Mouse (Mus musculus) lung, postnatal 25 days (tissue): ENCODE measurements around the gene Slc16a1.

ENCODE experiments used
- DNase-seq: peaks from one replicate; pipeline ENCODE4 v3.0.0; 2022; ENCODE audit warnings: low spot score

The Slc16a1 gene

DNA sequence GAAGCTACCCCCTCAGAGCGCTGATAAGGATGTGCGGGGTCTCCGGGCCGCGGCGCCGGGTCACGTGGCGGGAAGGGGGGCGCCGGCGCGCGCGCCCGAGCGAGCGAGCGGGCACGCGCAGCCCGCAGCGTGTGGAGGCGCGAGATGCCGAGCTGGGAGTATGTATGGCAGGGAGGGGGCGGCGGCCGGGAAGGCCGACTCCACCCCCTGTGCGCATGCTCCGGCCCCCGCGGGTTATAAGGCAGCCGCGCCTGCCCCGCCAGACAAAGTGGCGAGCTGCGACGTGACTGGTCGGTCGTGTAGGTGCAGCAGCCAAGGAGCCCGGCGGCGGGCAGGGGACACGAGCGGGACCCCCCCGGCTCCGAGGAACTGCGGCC, at the start of gene Slc16a1:
Gene Slc16a1 (plus strand): TSS at position 266 of the 377 bp plus-strand sequence.
- DNase-seq, result peak; percentile 88

DNA sequence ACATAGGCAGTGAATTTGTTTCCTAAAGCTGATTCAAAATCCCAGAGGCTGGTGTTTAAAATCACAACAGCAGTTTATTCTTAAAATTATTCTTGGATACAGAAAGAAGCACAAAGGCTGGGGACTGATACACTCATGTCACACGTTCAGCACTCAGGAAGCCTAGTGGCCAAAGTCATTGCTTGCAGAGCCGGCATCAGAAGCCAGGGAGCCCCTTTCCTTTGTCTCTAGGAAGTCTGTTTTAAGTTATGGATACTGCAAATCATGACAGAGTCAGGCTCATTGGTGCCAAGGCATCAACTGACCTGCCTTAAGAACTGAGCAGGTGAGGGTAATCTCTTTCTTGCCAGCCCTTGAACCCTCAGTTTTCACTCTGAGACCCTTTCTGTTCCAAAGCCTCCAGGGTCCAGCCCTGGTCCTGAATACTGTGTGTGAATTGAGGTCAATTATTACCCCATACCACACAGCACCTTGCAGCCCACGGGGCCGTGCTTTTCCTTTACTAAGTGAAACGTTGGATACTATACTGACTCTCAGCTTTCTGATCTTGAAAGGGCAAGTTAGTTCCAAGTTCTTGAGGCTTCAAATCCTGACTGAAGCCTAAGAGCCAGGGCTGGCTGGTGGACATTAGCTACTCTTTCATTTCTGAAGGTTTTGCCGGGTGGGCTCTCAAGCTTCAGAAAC, 41.9 kb upstream of the Slc16a1 start:
- no peak for DNase-seq

DNA sequence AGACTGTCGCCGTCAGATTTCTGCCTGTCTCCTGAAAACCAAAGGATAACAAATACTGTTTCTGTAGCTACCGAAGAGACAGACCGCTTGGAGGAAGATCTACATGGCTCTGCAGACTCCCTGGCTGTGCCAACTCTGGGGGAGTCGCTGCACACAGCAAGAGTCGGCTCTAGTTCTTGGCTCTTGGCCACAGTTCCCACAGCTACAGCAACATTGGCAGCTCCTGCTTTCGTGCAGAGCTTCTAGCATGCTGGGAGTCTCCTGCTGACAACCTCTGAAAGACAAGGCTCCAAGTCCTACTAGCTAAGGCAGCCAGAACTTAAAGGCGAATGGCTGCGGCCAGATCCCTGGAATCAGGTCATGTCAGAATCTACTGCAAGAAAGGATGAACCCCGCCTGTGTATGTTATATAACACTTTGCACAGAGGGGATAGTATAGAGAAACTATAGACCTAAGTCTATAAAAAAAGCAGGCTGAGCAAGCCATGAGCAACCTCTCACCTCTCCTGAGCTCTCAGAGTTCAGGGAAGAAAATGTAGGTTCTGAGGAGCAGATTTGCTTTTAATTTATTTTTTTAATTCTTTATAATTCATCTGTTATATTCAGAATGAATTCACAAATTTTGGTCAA, 41.2 kb upstream of the Slc16a1 start:
- DNase-seq, result peak; percentile 57

DNA sequence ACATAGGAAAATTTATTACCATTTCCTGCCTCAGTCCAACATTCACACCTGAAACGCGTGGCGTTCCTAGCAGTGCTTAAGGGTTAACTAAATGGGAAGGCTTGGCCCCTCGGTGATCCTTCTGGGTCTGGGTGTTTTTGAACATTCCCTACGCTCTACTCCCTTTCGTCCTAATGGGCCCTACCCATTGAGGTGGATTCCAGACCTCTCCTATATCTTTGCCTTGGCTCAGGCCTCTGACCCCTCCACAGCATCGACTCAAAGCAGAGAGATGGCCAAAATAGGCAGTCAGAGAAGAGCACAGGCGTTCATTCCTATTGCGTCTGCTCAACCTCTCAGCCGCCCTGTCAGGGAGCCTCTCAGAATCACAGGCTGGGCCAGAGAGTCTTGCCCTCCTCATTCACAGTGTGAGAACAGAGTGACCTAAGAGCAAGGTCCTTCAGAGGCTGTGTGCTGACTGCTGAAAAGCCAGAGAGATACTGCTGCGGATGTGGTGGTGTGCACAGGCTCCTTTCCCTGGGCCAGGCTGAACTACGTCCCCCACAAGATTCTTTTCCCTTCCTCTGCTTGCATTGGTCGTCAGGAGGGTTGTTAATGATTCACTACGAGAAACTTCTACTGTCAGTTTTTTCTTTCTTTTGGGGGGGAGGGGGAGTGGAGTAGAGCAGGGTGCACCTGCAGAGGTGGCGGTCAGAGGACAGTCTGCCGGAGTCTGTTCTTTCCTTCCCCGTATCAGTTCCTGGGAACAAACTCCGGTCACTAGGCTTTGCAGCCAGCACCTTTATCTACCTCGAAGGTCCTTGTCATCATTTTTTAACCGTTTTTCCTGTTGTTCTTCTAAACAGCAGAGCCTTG, 38.9 kb upstream of the Slc16a1 start:
- DNase-seq, result peak; percentile 57

DNA sequence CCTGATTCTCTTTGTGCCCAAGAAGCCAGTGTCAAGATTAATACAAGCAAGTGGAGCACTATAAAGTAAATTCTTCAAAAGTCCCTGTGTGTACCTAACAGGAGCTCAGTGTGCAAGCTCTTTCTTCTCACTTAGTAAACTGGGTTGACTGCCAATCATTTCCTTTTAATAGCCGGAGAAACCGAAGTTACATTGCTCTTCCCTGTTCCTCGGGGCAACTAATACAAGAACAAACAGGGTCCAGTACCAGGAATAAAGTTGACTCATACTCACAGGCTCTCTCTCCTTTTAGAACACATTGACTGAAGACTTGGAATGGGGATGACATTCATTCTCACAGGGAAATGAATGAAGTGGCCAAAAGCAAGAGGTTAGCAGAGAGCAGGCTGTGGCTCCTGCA, 37.8 kb upstream of the Slc16a1 start:
- DNase-seq, result peak; percentile 54

DNA sequence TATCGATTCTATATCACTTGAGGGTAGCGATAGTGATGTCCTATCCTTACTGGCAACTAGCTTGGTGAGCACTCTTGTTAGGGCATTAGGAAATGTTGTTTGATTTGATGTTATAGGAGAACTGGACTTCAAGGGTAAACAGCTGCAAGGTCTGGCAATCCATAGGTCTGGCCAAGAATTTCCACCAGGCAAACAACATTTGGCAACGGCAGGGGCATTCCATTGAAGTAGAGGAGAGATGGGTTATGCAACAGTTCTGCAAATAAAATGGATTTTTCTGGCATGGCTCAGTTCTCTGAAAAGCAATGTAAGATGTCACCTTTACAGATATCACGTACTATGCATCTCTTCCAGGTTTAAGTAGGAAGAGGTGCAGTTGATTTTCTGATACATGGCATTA, 36.8 kb upstream of the Slc16a1 start:
- peak; percentile 65 for DNase-seq

DNA sequence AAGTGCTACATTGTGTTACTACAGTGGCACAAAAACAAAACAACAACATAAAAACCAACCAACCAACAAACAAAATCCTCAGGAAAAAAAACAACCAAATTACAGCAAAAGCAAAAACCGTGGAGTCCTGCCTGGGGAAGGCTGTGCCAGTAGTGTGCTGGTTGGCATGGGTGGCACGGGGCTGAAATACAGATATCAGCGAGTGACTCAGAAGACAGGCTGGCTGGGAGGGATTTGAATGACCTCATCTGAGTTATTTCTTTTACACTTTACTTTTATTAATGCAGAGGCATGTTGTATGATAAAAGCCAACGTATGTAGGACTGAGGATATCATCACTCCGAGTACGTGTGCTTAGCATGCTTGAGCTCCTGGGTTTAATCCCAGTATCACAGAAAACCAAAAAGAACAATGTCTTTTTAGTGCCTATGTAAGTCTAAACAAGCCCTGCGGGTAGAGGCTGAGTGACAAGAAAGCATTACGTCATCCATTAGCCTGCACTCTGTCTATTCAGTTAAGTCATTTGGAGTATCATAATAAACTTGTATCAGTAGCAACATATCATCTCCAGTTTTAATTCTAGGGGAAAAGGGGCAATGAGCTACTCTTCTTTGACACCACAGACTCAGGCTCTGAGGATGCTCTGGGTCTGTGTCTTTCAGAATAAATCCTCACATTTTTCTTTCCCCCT, 28.6 kb upstream of the Slc16a1 start:
- DNase-seq, result no peak

DNA sequence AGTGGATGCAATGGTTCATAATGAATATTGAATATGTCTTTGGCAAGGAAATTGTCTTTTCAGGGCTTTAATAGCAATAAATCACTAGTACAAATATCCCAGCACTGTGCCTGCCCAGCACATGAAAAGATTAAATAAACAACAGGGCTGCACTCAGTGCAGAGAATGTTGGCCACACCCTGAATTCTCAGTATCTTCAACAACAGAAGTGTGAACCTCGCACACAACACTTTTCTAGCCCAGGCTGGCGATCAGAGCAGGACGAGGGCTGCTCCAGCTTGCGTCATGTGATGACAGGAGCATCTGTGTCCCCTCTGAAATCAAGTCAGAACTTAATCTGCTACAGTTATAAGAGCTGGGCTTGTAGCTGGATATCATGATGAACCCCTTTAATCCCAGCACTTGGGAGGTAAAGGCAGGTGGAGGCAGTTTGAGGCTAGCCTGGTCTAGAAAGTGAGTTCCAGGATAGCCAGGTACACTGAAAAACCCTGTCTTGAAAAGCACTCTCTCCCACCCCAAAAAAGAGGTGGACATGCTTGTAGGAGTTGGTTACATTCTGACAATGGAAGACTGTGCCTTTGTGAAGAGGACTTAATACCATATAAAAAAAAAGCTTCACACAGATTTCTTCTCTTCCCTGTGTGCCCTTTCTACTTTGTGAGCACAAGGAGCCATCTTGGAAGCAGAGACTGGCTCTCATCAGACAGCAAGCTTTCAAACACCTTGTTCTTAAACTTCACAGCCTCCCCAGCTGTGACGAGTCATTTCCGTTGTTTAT, 27.8 kb upstream of the Slc16a1 start:
- DNase-seq, result no peak

DNA sequence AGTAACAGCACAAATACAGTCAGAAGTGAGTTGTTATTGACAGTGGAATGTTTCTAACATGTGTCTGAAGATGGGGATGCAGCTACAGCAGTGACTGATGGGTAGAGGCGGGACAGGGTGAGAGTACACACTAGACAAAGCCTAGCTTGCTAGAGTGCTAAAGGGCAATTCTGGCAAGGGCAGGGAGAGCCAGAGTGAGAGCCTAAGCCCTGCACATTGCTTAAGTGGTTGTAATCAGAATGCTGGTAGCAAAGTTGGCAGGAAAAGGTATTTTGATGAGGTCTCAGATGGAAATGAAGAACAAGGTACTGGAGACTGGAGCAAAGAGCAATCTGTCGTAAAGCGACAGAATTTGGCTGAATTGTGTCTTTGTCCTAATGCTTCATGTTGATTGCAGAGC, 26.5 kb upstream of the Slc16a1 start:
- peak; percentile 24 for DNase-seq

DNA sequence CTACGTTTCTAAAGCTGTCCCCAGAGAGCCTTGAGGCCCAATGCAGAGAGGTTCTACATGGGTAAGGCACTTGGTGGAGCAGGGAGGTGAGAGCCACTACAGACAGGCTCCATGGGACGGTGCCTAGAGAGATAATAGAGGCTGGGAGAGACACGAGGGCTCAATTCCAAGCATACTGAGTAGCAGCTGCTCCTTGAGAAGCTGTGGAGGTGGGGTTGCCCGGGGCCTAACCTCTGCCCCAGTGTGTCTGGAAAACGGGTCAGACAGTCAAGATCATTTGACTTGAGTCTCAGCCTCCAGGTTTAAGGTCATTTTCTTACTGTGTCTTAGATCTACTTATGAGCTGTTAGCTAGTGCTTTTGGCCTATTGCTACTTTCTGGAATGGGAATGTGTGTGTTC, 25.4 kb upstream of the Slc16a1 start:
- no peak for DNase-seq

DNA sequence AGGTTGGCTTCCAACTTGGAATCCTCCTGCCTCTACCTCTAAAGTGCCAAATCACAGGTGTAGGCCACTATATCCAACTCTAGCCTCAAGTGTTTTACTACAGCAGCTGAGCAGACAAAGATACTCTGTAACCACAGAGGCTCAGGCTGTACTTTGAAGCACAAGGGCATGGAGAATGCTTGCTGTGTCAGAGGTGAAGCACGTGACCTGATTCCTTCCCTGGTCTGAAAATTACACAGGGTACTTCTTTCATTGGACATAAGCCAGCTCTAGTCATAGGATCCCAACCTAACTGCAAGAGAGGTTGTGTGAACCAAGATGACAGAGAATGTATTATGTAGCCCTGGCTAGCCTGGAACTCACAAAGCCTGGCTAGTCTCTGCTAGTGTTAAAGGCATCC, 24.4 kb upstream of the Slc16a1 start:
- no peak for DNase-seq

DNA sequence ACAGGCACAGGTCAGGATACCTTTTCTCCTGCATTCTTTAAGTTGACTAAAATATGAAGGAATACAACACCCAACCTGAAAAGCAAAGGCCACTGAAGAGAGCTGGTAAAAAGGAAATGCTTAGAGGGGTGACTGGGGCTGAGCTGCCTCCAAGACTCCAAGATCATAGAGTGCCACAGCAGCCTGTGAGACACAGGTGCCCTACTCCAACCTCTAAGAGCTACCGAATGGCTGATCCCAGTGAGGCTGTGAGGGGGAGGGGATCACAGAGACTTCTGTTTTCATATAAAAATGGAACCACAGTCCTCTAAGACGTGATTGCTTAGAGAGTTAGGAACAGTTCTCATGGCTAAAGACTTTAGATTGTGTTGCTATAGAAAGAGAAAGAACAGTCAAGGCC, 23.3 kb upstream of the Slc16a1 start:
- DNase-seq, result no peak

DNA sequence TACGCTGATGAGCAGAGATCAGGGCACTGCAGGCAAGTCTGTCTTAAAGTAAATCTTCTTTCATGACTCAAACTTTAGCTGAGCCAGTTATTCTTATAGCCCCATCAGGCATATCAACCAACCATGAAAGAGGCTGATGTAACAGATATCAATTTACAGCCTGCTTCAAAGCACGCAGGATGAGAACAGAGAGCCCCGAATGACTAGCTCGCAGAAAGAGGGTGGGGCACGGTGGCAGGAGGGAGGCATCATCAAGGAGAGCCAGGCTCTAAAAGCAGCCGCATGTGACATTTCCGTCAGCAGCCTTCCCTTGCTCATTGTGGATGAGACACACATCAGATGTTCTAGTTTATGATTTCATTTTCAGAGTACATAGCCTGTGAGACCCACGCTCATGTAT, 22.3 kb upstream of the Slc16a1 start:
- peak; percentile 13 for DNase-seq

DNA sequence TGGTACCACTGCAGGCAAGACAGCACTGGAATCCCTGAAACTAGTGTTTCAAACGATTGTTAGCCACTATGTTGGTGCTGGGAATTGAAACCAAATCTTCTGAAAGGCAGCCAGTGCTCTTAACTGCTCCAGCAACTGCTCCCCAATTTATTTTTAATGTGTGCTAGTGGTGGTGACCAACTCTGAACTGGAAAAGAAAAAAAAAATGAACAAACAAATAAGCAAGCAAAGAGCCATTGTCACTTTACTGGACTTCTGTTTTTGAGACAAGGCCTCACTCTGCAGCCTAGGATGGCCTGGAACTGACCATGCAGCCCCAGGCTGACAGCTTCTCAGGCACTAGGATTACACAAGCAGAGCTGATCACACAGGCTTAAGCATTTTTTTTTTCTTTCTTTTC, 16.6 kb upstream of the Slc16a1 start:
- no peak for DNase-seq

DNA sequence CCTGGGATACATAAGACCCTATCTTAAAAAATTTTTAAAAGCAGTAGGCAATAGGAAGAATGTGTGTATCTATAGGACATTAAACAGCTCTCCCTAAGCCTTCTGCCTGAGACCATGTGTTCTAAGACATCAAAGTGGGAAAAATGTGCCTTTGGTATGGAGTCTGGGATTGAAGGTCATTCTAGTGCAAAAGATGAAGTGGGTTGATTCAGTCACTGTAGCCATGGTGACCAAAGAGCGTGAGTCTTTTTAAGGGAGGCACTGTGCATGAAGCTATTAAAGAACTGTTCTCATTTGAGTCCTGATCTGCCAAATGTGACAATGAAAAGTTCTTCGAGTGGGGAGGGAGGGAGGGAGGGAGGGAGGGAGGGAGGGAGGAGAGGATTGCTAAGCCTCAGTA, 8.7 kb upstream of the Slc16a1 start:
- DNase-seq, result no peak

DNA sequence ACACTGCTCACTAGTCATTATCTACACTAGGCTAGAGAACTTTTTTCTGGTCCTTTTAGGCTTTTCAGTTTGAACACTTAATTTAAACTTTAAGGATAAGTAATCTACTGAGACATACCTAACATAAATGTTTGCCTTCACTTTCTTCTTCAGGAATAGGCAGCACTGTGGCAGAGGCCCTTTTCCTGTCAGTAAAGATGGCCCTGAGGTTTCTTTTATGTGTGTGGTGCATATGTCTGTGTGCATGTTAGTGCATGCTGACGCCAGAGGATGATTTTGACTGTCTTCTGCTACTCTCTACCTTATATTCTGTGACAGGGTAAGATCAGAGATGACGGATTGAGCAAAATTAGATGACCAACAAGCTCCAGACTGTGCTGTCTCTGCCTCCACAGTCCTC, 7.5 kb upstream of the Slc16a1 start:
- DNase-seq, result no peak

DNA sequence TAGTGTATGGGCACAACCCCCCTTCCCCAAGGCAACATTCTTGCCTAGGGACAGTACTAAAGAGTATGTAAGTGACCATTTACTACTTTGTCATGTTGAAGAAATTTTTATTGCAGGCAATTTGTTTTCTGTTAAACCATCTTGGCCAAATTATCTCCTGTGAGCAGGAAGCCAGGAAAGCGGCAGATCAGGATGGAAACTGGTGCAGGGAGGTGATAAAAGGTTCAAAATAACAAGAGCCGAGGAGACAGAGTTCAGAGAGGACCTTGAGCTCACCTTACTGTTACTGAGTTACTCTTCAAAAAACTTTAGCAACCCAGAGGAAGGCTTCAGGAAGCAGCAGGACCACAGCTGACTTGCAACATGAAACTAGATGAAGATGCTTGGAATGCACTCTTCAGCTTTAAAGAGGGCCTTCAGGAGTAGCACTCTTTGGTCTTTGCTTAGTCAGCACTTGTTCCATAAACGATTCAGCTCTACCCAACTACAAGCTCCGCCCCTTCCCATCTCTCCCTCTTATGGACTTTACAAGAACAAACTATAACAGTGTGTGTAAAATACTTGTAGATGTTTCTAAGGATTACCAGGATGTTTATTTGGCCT, 5.8 kb upstream of the Slc16a1 start:
- DNase-seq, result no peak

DNA sequence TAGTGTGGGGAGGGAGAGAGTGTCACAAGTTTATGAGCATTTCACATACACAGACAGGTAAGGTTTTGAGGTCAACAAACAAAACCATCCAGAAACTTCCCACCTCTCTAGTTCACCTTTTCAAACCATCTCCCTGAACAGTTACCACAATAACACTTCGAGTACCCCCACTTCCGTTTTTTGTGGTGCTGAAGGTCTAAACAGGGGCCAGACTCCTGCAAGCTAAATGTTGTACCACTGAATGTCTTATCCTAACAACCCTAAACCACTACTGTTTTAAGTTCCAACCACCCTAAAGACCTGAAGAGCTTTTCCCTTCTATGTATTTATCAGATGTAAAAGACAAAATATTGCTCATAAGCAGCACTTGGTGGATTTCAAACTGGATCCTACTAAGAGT, 2.0 kb upstream of the Slc16a1 start:
- no peak for DNase-seq

DNA sequence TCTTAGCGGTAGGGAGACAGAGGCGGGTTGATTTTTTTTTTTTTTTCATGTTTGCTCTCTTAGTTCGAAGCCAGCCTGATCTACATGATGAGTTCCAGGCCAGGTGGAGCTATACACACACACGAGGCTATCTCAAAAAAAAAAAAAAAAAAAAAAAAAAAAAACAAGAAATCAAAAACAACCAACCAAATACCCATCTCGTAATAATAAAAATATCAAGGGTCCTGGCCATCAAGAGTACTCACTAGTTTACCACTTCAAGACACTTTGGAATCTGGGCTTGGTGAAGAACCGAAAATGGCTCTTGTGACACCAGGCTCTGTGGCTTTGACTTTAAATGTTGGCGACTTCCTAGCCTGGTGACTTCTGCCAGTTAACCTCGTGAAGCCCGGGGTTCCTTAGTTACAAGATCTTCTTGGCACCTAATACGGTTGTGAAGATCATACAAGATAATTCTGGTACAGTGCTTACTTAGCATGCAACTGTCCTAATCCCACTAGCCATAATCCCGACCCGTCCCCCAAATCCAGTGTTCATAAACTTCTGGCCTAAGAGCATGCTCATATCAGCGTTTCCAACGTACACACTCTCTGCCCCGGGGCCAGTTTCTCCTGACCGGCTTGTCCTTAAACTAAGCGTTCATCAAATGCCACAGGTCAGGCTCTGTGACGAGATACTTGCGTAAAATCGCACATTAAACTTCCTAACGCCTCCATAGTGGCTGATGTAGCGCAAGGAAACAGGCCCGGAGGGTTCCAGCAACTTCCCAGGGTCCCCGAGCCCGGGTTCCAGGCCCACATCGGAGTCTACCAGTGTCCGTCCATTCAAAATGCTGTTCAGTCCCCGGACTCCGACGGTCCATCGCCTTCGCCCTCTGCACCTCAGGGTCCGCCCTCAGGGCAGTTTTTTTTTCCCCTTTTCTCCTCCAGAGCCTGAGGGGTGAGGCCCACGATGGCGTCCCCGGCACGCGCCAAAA, 753 bp upstream of the Slc16a1 start:
- no peak for DNase-seq
